Mouse (Mus musculus) CD8-positive naive resting alpha-beta T cell, adult 57 days (primary cell): ENCODE data around the gene Gm21170. TPM values are rescaled to one million over a fixed set of nuclear protein-coding genes. Genes with fewer than 3 reads are reported as not detected.

Experiments
- total RNA-seq: library from RNA; stranded (reverse); gene quantifications from one replicate; pipeline ENCODE4 v1.2.4, GENCODE M21; 2023

Gene Gm21170
- total RNA-seq: not detected

DNA sequence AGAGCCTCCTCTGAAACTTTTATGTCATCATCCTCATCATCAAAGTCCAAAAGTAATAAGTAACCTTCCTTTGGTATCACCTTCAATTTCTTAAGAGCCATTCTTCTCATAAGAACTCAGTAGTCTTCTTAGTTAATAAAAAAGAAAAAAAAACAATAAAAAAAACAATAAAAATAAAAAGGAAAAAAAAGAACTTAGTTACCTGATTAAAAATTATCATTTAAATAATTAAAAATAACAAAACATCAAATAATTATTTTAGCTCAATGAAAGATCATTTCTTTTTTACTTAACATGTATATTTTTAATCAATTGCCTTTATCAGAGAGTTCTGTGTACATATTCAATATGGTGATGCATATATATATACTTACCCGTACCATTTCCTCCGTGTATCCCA lies at the start of gene Gm21170:
Gene Gm21170, minus strand, starts transcription at position 101 of the 400 bp plus-strand sequence.

Other genes starting within 250 kb of the Gm21170 start
- gene Gm21256, start 240.1 kb downstream of the Gm21170 start, total RNA-seq: not detected